Mouse (Mus musculus): Measurements from ENCODE around the gene Pga5. TPM values are rescaled to one million over a fixed set of nuclear protein-coding genes. Genes with fewer than 3 reads are reported as not detected.

Gene Pga5
- polyA plus RNA-seq, 1 experiment: not detected

DNA sequence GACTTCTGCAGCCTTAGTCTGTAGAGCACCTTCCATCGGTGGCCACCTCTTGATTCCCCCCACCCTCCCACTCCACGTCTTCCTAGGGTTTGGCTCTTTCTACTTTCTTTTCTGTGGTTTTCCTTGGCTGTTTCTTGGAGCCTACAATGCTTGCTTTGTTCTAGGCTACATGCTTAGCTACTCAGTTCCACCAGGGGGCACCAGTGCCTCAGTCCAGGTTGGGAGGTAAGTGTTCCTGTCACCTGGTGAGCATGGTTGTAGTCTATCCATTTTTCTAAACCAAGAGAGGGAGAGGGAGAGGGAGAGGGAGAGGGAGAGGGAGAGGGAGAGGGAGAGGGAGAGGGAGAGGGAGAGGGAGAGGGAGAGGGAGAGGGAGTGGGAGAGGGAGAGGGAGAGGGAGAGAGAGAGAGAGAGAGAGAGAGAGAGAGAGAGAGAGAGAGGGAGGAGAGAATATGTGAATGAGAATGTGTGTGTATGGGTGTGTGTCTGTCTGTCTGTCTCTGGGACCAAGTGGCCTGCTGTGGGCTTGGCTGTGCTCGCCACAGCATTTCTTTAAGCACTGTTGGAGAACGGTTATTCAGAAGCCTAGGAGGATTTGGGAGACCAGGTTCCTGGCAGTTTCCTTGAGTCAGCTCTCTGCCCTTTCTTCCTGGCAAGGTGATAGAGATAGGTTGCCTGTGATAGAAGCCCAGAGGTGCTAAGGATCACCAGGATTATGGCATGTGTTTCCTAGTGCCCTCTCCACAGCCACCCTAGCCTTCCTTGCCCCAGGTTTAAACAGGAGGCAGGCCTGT, 37.0 kb upstream of the Pga5 start:
- TF ChIP-seq POLR2A (IDR thresholded peaks at IDR 0.05; ENCODE audit: borderline replicate concordance, extremely low read depth, low read depth, low read length) (no peak), CTCF (IDR thresholded peaks at IDR 0.05; ENCODE audit: insufficient read depth, low read length) (peak; percentile 82)
- H3K4me1 ChIP-seq (ENCODE audit: control insufficient read depth, insufficient read depth, low read length): no peaks in the 10 kb centered on the region; the same call in 1 of the 2 replicates
- DNase-seq: peak; percentile 64
- H3K4me3 ChIP-seq (replicated peaks; ENCODE audit: extremely low read depth, low read depth, low read length): no peak overlapping the region
- 50% methylated on average over 4 of the region's 4 CpGs for WGBS

DNA sequence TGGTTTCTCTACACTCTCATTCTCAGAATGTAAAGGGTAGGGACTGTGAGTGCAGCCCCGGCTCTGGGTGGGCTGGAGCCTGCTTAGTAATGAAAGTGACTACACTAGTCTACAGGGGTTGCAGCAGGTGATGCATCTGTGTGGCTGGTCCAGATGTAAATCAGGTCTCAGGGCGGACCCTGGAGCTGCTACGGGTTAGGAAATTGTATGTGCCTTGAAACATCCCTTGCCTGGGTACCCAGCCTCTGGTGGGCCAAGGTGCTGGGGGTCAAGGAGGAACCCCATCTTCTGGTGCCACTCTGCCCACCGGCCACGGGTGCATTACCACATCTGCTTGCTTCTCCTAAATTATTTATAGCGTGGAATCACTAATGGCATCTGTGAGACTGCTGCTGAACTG, 36.3 kb upstream of the Pga5 start:
- 0 out of 2 replicates have a peak, but pooled peaks cover under 1% of the 10 kb centered on the region for H3K4me1 ChIP-seq (ENCODE audit: control insufficient read depth, insufficient read depth, low read length)
- no peak for DNase-seq
- no peak for TF ChIP-seq POLR2A (IDR thresholded peaks at IDR 0.05; ENCODE audit: borderline replicate concordance, extremely low read depth, low read depth, low read length)
- no peak for TF ChIP-seq CTCF (IDR thresholded peaks at IDR 0.05; ENCODE audit: insufficient read depth, low read length)
- H3K4me3 ChIP-seq (replicated peaks; ENCODE audit: extremely low read depth, low read depth, low read length): no peak overlapping the region
- WGBS: 81% methylated on average over 6 of the region's 6 CpGs

DNA sequence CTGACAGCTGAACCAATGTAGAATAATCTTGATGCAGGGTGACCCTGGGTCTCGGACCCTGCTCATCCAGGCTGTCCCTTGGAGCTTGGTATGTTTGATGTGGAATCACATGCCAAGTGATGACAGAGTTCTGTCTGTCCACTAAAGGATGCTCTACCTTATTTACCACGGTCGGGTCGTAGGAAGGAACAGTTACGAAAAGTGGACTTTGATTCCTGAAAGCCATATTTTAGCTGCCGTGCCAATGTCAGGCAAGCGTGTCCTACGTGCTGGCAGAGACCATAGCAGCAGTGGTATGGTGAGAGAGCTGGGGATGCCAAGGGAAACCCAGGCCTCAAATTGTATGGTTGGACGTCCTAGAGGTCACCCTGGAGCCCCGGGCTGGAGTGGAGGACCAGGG, 35.7 kb upstream of the Pga5 start:
- no peak for DNase-seq
- TF ChIP-seq CTCF (IDR thresholded peaks at IDR 0.05; ENCODE audit: insufficient read depth, low read length) (no peak), POLR2A (IDR thresholded peaks at IDR 0.05; ENCODE audit: borderline replicate concordance, extremely low read depth, low read depth, low read length) (no peak)
- Histone ChIP-seq H3K4me1 (ENCODE audit: control insufficient read depth, insufficient read depth, low read length) (0 out of 2 replicates have a peak, but pooled peaks cover 4% of the 10 kb centered on the region), H3K4me3 (replicated peaks; ENCODE audit: extremely low read depth, low read depth, low read length) (no peak overlapping the region)
- 92% methylated on average over 10 of the region's 10 CpGs for WGBS

DNA sequence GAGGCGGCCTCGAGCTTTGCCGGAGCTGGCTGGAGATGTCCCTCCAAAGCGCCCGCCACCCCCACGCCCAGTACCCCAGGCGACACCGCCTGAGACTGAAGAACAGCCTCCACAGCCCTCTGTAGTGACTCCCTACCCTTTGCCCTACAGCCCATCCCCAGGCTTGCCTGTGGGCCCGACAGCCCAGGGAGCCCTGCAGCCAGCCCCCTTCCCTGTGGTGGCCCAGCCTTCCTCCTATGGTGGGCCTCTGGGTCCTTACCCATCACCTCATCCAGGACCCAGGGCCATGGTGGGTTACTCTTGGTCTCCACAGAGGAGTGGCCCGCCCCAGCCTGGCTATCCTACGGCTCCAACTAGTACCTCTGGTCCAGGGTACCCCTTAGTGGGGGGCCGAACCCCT, 34.8 kb upstream of the Pga5 start:
- WGBS: 95% methylated on average over 12 of the region's 12 CpGs
- H3K4me3 ChIP-seq (replicated peaks; ENCODE audit: extremely low read depth, low read depth, low read length): no peak overlapping the region
- no peak for DNase-seq
- TF ChIP-seq POLR2A (IDR thresholded peaks at IDR 0.05; ENCODE audit: borderline replicate concordance, extremely low read depth, low read depth, low read length): no peak
- TF ChIP-seq CTCF (IDR thresholded peaks at IDR 0.05; ENCODE audit: insufficient read depth, low read length): no peak
- H3K4me1 ChIP-seq (ENCODE audit: control insufficient read depth, insufficient read depth, low read length): 0 out of 2 replicates have a peak, but pooled peaks cover 4% of the 10 kb centered on the region

DNA sequence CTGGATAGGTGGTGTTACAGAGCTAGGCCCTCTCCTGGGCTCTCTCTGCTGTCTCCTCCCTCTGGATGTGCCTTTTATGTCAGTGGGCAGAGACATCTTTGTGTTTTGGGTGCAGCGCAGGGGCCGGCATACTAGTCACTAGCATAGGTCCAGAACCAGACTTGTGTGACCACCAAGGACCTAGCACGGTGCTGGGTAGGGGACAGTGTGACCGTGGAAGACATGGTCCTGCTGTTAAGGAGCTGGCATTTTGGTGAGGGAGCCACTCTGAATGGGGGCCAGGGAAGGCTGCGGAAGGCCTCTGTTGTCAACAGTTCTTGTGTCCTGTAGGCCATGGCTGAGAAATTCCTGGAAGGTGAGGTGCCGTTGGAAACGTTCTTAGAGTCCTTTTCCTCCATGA, 34.3 kb upstream of the Pga5 start:
- no peak for DNase-seq
- H3K4me1 ChIP-seq (ENCODE audit: control insufficient read depth, insufficient read depth, low read length): 0 out of 2 replicates have a peak, but pooled peaks cover 4% of the 10 kb centered on the region
- WGBS: 93% methylated on average over 7 of the region's 7 CpGs
- TF ChIP-seq POLR2A (IDR thresholded peaks at IDR 0.05; ENCODE audit: borderline replicate concordance, extremely low read depth, low read depth, low read length) (no peak), CTCF (IDR thresholded peaks at IDR 0.05; ENCODE audit: insufficient read depth, low read length) (no peak)
- H3K4me3 ChIP-seq (replicated peaks; ENCODE audit: extremely low read depth, low read depth, low read length): no peak overlapping the region

DNA sequence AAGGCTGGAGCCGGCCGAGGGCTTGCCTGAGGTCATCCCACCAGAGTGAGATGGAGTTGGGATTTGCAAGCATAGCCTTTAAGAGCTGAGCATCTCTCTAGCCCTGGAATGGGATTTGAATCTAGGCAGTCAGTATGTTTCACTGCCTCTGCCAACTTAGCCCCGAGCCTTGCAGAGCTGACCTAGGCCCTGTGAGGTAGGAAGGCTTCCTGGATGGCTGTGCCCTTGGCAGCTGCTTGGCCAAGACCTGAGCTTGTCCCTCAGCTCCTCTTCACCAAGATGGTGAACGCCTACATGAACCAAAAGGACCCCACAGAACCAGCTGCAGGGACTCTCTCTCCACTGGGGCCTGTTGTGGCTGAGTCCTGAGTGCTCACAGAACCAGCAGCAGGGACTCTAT, 32.9 kb upstream of the Pga5 start:
- H3K4me1 ChIP-seq (ENCODE audit: control insufficient read depth, insufficient read depth, low read length): 0 out of 2 replicates have a peak, but pooled peaks cover 4% of the 10 kb centered on the region
- 91% methylated on average over 4 of the region's 4 CpGs for WGBS
- DNase-seq: no peak

DNA sequence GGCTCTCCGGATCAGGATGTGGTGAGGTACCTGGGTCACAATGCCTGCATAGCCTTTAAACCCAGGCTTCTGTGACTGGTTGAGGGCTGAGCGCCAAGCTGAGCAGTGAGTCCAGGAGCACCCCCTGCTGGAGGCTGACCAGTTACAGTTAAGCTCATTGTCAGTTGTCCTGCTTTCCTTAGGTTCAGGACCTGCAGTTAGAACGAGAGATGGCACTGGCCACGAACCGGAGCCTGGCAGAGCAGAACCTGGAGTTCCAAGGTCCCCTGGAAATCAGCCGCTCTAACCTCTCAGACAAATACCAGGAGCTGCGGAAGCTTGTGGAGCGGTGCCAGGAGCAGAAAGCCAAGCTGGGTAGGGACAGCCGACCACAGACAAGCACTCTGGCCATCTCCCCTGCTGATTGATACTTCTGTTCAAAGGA, 32.2 kb upstream of the Pga5 start:
- H3K4me1 ChIP-seq (ENCODE audit: control insufficient read depth, insufficient read depth, low read length): 0 out of 2 replicates have a peak, but pooled peaks cover 4% of the 10 kb centered on the region
- TF ChIP-seq CTCF (IDR thresholded peaks at IDR 0.05; ENCODE audit: insufficient read depth, low read length) (peak; percentile 63), POLR2A (IDR thresholded peaks at IDR 0.05; ENCODE audit: borderline replicate concordance, extremely low read depth, low read depth, low read length) (no peak)
- no peak overlapping the region for H3K4me3 ChIP-seq (replicated peaks; ENCODE audit: extremely low read depth, low read depth, low read length)
- 74% methylated on average over 9 of the region's 9 CpGs for WGBS
- no peak for DNase-seq

More for the DNA sequence above, 32.9 kb upstream of the Pga5 start:
- no peak overlapping the region for H3K4me3 ChIP-seq (replicated peaks; ENCODE audit: extremely low read depth, low read depth, low read length)
- no peak for TF ChIP-seq CTCF (IDR thresholded peaks at IDR 0.05; ENCODE audit: insufficient read depth, low read length)
- TF ChIP-seq POLR2A (IDR thresholded peaks at IDR 0.05; ENCODE audit: borderline replicate concordance, extremely low read depth, low read depth, low read length): no peak

DNA sequence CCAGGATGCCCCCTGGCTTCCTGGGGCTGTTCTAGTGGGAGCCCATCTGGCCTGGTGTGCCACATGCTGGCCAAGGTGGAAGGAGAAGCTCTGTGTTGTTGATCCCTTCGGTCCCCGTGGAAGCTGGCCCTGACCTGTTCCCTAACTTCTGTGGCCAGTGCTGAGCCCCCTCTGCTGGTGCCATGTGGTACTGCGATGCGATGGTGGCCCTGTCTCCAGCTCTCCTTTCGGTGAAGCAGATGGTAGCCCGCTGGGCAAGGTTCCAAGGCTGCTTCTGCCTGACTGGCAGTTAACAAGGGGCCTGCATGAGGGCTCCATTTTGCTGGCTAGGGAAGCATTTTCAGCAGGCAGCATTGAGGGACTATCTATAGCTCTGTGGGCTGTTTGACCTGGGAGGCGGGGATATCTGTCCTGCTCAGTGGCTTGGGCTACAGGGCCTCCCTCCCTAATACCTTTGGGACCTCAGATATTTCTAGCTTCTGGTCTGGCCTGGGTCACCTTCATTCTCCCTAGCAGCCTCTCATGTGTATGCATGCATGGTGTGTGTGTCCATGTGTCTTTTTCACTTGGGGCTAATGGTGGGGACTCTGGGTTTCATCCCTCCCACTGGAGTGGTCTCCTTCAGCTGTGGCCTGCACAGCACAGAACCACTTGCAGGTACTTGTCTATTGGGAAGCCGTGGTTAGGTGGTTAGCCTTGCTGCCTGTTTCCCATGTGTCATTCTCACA, 31.7 kb upstream of the Pga5 start:
- Histone ChIP-seq H3K4me3 (replicated peaks; ENCODE audit: extremely low read depth, low read depth, low read length) (no peak overlapping the region), H3K4me1 (ENCODE audit: control insufficient read depth, insufficient read depth, low read length) (0 out of 2 replicates have a peak, but pooled peaks cover 4% of the 10 kb centered on the region)
- WGBS: 20% methylated on average over 8 of the region's 8 CpGs
- peak; percentile 91 for DNase-seq
- no peak for TF ChIP-seq POLR2A (IDR thresholded peaks at IDR 0.05; ENCODE audit: borderline replicate concordance, extremely low read depth, low read depth, low read length)
- peak; percentile 96 for TF ChIP-seq CTCF (IDR thresholded peaks at IDR 0.05; ENCODE audit: insufficient read depth, low read length)

DNA sequence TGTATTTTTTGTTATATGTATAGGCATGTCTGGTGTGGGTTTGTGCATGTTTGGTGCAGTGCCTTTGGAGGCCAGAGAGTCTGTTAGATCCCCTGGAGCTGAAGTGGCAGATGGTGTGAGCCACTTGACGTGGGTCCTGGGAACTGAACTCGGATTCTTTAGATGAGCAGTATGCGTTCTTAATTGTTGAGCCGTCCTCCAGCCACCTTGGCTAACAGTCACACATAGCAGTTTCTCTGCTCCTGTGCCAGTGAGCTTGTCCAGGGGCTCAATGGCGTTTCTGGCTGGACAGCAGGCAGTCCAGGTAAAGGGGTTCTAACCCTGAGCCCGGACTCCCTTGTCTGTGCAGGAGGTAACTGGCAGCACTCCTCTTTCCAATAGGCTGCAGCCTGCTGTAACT, 31.0 kb upstream of the Pga5 start:
- 68% methylated on average over 6 of the region's 6 CpGs for WGBS
- DNase-seq: no peak
- H3K4me3 ChIP-seq (replicated peaks; ENCODE audit: extremely low read depth, low read depth, low read length): no peak overlapping the region
- TF ChIP-seq CTCF (IDR thresholded peaks at IDR 0.05; ENCODE audit: insufficient read depth, low read length) (no peak), POLR2A (IDR thresholded peaks at IDR 0.05; ENCODE audit: borderline replicate concordance, extremely low read depth, low read depth, low read length) (no peak)
- 0 out of 2 replicates have a peak, but pooled peaks cover 4% of the 10 kb centered on the region for H3K4me1 ChIP-seq (ENCODE audit: control insufficient read depth, insufficient read depth, low read length)

Measured in lung, adult 2 months (tissue).